Mouse (Mus musculus): ENCODE data around the gene Sytl1. TPM values are rescaled to one million over a fixed set of nuclear protein-coding genes. Genes with fewer than 3 reads are reported as not detected.
A peak's percentile ranks its signal among the peaks of the same experiment; 100 is the strongest.

Gene Sytl1
- polyA plus RNA-seq, 1 experiment from 2014 or later: 1.6 TPM

- no peak for ATAC-seq
- 24% methylated on average over 4 of the region's 4 CpGs for WGBS
- H3K27me3 ChIP-seq (replicated peaks; ENCODE audit: control insufficient read depth, insufficient read depth, low read length): no peaks in the 10 kb centered on the region
These were observed 19.7 kb upstream of the Sytl1 start for GRCm38 (mm10) chr4:133282656-133283055.

DNA sequence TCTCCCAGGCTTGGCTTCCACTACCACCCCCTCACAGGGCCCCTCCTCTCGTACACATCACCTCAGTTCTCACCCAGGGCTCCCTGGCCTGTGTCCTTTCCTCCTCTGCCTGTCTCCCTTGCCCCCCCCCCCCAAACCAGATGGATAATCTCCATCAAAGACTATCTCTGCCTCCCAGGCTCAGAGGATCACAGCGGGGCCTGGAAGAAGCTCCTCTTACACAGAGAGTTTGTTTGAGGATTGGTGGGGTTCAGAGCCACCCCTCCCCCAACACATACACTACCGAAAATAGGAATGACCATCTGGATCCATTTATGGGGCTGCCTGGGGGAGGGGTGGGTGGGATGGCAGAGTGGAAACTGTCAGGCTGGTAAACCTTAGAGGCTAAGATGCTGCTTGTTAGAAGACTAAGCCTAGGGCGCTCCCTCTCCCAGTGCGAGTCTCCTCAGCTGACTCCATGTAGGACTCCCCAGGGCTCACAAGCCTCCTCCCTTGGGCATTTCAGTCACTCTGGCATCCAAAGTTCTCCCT, 19.1 kb upstream of the Sytl1 start:
- 25% methylated on average over 5 of the region's 5 CpGs for WGBS
- Histone ChIP-seq H3K27me3 (replicated peaks; ENCODE audit: control insufficient read depth, insufficient read depth, low read length) (no peaks in the 10 kb centered on the region), H3K4me2 (replicated peaks; ENCODE audit: low read depth) (no peak overlapping the region), H3K4me1 (replicated peaks; ENCODE audit: control insufficient read depth, insufficient read depth, low read length) (0 out of 2 replicates have a peak, but pooled peaks cover 3% of the 10 kb centered on the region), H3K36me3 (ENCODE audit: control insufficient read depth, insufficient read depth) (no peaks in the 10 kb centered on the region), H3K9ac (ENCODE audit: low read depth, low read length) (no peak overlapping the region), H3K9me3 (ENCODE audit: control insufficient read depth) (no peaks in the 10 kb centered on the region), H3K4me3 (ENCODE audit: low read depth, low read length) (no peak overlapping the region), H3K27ac (ENCODE audit: low read depth, low read length) (peak overlapping the region; percentile 28; the same call in 1 of the 2 replicates)
- no peak for ATAC-seq
- no peak for TF ChIP-seq CTCF (IDR thresholded peaks at IDR 0.05; ENCODE audit: low read depth)

More at GRCm38 (mm10) chr4:133282656-133283055, 19.7 kb upstream of the Sytl1 start:
- 0 out of 2 replicates have a peak, but pooled peaks have one; percentile 13 for TF ChIP-seq CTCF (IDR thresholded peaks at IDR 0.05; ENCODE audit: low read depth)
- Histone ChIP-seq H3K27ac (ENCODE audit: low read depth, low read length) (no peak overlapping the region), H3K4me2 (replicated peaks; ENCODE audit: low read depth) (no peak overlapping the region), H3K9me3 (ENCODE audit: control insufficient read depth) (no peaks in the 10 kb centered on the region), H3K36me3 (ENCODE audit: control insufficient read depth, insufficient read depth) (no peaks in the 10 kb centered on the region), H3K4me1 (replicated peaks; ENCODE audit: control insufficient read depth, insufficient read depth, low read length) (0 out of 2 replicates have a peak, but pooled peaks cover 3% of the 10 kb centered on the region), H3K4me3 (ENCODE audit: low read depth, low read length) (no peak overlapping the region), H3K9ac (ENCODE audit: low read depth, low read length) (no peak overlapping the region)

DNA sequence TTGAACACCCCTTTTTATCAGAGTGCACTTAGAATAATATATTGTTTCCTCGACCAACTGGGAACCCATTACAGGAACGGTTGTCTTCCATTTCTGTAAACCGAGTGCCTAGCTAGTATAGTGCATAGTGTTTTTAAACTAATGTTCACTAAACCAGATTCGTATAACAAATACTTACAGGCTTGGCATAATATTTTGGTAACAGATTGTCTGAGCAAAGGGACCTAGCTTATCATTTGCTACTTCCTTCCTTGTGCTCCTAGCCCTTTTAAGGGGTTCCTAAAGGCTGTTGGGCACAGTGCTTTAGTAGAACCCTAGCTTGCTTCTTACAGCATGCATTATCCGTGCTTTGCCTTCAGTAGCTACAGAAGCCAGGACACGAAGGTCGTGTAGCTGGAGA, 18.6 kb upstream of the Sytl1 start:
- no peak for ATAC-seq

DNA sequence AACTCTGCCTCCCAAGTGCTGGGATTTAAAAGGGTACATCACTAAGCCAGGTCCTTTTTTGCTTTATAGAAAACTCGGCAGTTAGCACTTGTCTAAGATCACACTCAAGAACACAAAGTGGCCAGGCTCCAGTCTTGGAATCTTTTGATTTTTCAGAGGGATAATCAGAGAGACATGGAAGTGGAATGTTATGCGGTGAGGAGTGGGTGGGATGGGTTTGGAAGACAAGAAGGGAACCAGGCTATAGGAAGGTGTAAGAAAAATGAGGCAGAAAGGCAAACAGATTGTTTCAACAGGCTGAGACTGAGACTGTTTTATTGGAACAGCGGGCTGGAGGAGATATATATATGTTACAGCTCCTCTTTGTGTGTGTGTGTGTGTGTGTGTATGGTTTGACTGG, 15.6 kb upstream of the Sytl1 start:
- ATAC-seq: no peak
- Histone ChIP-seq H3K27me3 (replicated peaks; ENCODE audit: control insufficient read depth, insufficient read depth, low read length) (no peaks in the 10 kb centered on the region), H3K36me3 (ENCODE audit: control insufficient read depth, insufficient read depth) (peaks cover 10% of the 10 kb centered on the region; the same call in 1 of the 2 replicates), H3K4me2 (replicated peaks; ENCODE audit: low read depth) (no peak overlapping the region), H3K9ac (ENCODE audit: low read depth, low read length) (no peak overlapping the region), H3K27ac (ENCODE audit: low read depth, low read length) (peak overlapping the region; percentile 87; the same call in 1 of the 2 replicates), H3K9me3 (ENCODE audit: control insufficient read depth) (no peaks in the 10 kb centered on the region), H3K4me1 (replicated peaks; ENCODE audit: control insufficient read depth, insufficient read depth, low read length) (0 out of 2 replicates have a peak, but pooled peaks cover 3% of the 10 kb centered on the region), H3K4me3 (ENCODE audit: low read depth, low read length) (no peak overlapping the region)
- 89% methylated on average over 3 of the region's 3 CpGs for WGBS
- no peak for TF ChIP-seq CTCF (IDR thresholded peaks at IDR 0.05; ENCODE audit: low read depth)

More for the DNA sequence above, 18.6 kb upstream of the Sytl1 start:
- no peak for TF ChIP-seq CTCF (IDR thresholded peaks at IDR 0.05; ENCODE audit: low read depth)
- 0 out of 2 replicates have a peak overlapping the region, but pooled peaks have one; percentile 21 for H3K27ac ChIP-seq (ENCODE audit: low read depth, low read length)
- H3K4me3 ChIP-seq (ENCODE audit: low read depth, low read length): no peak overlapping the region
- no peak overlapping the region for H3K9ac ChIP-seq (ENCODE audit: low read depth, low read length)
- no peaks in the 10 kb centered on the region for H3K27me3 ChIP-seq (replicated peaks; ENCODE audit: control insufficient read depth, insufficient read depth, low read length)
- H3K9me3 ChIP-seq (ENCODE audit: control insufficient read depth): no peaks in the 10 kb centered on the region
- H3K36me3 ChIP-seq (ENCODE audit: control insufficient read depth, insufficient read depth): no peaks in the 10 kb centered on the region
- H3K4me1 ChIP-seq (replicated peaks; ENCODE audit: control insufficient read depth, insufficient read depth, low read length): 0 out of 2 replicates have a peak, but pooled peaks cover 3% of the 10 kb centered on the region
- 38% methylated on average over 7 of the region's 7 CpGs for WGBS
- no peak overlapping the region for H3K4me2 ChIP-seq (replicated peaks; ENCODE audit: low read depth)

DNA sequence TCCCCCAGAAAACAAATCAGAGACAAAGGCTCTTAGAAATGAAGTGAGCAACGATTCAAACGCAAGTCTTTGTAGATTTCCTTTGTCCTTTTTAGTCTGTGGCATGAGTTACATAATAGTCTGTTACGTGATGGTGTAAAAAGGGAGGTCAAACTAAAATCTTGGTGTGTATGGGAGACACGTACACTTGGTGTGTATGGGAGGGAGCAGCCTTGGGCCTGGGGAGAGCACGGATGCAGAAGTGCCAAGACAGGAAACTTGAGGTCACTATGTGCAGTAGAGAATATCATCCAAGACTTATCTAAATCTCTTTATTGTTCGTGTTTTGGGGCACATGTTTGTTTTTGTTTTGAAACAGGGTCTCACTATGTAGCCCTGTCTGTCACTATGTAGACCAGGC, 15.2 kb upstream of the Sytl1 start:
- Histone ChIP-seq H3K4me3 (ENCODE audit: low read depth, low read length) (peak overlapping the region; percentile 74), H3K4me2 (replicated peaks; ENCODE audit: low read depth) (peak overlapping the region; percentile 89), H3K4me1 (replicated peaks; ENCODE audit: control insufficient read depth, insufficient read depth, low read length) (0 out of 2 replicates have a peak, but pooled peaks cover 3% of the 10 kb centered on the region), H3K27ac (ENCODE audit: low read depth, low read length) (peak overlapping the region; percentile 87), H3K9me3 (ENCODE audit: control insufficient read depth) (no peaks in the 10 kb centered on the region), H3K27me3 (replicated peaks; ENCODE audit: control insufficient read depth, insufficient read depth, low read length) (no peaks in the 10 kb centered on the region), H3K9ac (ENCODE audit: low read depth, low read length) (no peak overlapping the region; the same call in 1 of the 2 replicates), H3K36me3 (ENCODE audit: control insufficient read depth, insufficient read depth) (peaks cover 10% of the 10 kb centered on the region; the same call in 1 of the 2 replicates)
- TF ChIP-seq CTCF (IDR thresholded peaks at IDR 0.05; ENCODE audit: low read depth): no peak
- 22% methylated on average over 6 of the region's 6 CpGs for WGBS
- ATAC-seq: no peak

DNA sequence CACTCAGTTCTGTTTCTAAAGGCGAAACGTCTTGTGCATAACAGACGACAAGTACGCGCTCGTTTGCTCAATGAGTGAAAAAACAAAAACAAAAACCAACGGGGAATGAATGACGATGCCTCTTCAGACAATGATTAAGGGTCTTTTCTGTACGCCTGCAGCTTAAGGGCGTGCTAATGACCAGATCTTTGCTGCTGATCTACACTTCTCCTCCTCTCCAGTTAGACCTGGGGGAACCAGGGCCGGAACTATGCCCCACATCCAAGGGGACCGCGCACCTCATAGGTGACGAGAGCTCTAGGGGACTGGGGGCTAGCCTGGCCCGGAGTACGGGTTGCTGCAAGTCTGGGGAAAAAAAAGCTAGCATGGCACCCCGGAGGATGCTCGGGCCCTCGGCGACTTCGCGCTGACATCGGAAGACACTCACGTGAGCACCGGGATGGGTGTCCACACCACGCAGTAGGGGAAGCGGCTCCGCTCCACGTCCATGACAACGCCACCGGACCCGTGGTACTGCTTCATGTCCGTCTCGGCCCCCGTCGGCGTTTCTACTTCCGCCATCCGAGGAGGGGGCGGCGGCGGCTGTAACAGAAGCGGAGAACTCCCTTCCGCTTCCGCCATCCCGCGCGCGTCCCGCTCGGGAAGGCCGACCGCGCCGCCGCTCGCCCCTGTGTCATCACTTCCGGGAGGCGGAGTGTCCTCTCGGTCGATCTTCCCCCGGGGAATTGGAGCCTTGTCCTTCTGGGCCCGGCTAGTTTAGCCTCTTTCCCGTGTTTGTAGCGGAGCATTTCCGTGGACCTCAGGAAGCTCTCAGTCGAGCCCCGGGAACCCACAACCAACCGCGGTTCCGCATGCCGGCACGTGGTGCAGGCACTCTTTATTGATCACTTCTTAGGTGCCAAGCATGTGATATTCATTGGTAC, 14.5 kb upstream of the Sytl1 start, which contains the start of gene Tmem222:
Tmem222 (minus strand) TSS at position 689 of the 923 bp plus-strand sequence.
- no peak for TF ChIP-seq CTCF (IDR thresholded peaks at IDR 0.05; ENCODE audit: low read depth)
- WGBS: under 1% methylated on average over 73 of the region's 73 CpGs
- peak within 1 kb of the TSS; percentile 74 for H3K9ac ChIP-seq (ENCODE audit: low read depth, low read length)
- H3K4me1 ChIP-seq (replicated peaks; ENCODE audit: control insufficient read depth, insufficient read depth, low read length): 0 out of 2 replicates have a peak, but pooled peaks cover 3% of the 10 kb centered on the region
- no peaks in the 10 kb centered on the region for H3K9me3 ChIP-seq (ENCODE audit: control insufficient read depth)
- H3K27me3 ChIP-seq (replicated peaks; ENCODE audit: control insufficient read depth, insufficient read depth, low read length): no peaks in the 10 kb centered on the region
- H3K4me3 ChIP-seq (ENCODE audit: low read depth, low read length): peak within 1 kb of the TSS; percentile 74
- peak within 1 kb of the TSS; percentile 87 for H3K27ac ChIP-seq (ENCODE audit: low read depth, low read length)
- ATAC-seq: peak; percentile 96
- H3K36me3 ChIP-seq (ENCODE audit: control insufficient read depth, insufficient read depth): peaks cover 10% of the 10 kb centered on the region; the same call in 1 of the 2 replicates
- H3K4me2 ChIP-seq (replicated peaks; ENCODE audit: low read depth): peak within 1 kb of the TSS; percentile 89

Data from intestine, postnatal 0 days (tissue).